Mouse (Mus musculus) forebrain, postnatal 0 days (tissue): ENCODE results near the gene Apon. TPM values are rescaled to one million over a fixed set of nuclear protein-coding genes. Genes with fewer than 3 reads are reported as not detected.
"Not testable (repeated sequence)": the region's sequence is repeated elsewhere in the genome, so short reads cannot be mapped to it uniquely, and the experiment has no call there.

Source experiments
- ATAC-seq: fragments of 200-750 bp; cut with Nextera tagmentation; 2 replicates; pipeline ENCODE4 v1.8.0; 2017; ENCODE audit warnings: mild to moderate bottlenecking, moderate library complexity
- DNase-seq: peaks from one replicate; pipeline ENCODE4 v3.0.0-alpha.2; 2015
- H3K27ac ChIP-seq: fragments of 300-500 bp; sonication (generic); 2 replicates; pipeline ENCODE4 v1.5.1; 2014; ENCODE audit warnings: low read depth, mild to moderate bottlenecking, antibody characterized with exemption, low read length, moderate library complexity, mixed read lengths
- H3K27me3 ChIP-seq: fragments of 300-500 bp; sonication (generic); 2 replicates; pipeline ENCODE4 v1.6.1; 2014; ENCODE audit warnings: mild to moderate bottlenecking, low read length, mixed read lengths; ENCODE audit not compliant: insufficient read depth
- H3K36me3 ChIP-seq: fragments of 300-500 bp; sonication (generic); 2 replicates; pipeline ENCODE4 v1.6.1; 2014; ENCODE audit warnings: mild to moderate bottlenecking, moderate library complexity; ENCODE audit not compliant: insufficient read depth
- H3K4me1 ChIP-seq: fragments of 300-500 bp; sonication (generic); 2 replicates; pipeline ENCODE4 v1.6.1; 2014; ENCODE audit warnings: antibody characterized with exemption; ENCODE audit not compliant: insufficient read depth
- H3K4me2 ChIP-seq: fragments of 300-500 bp; sonication (generic); 2 replicates; pipeline ENCODE4 v1.6.1; 2014; ENCODE audit warnings: low read depth, mild to moderate bottlenecking, moderate library complexity
- H3K4me3 ChIP-seq: fragments of 300-500 bp; sonication (generic); 2 replicates; pipeline ENCODE4 v1.5.1; 2014; ENCODE audit warnings: low read depth, low read length, mixed read lengths
- H3K9ac ChIP-seq: fragments of 300-500 bp; sonication (generic); 2 replicates; pipeline ENCODE4 v1.6.1; 2014; ENCODE audit warnings: mild to moderate bottlenecking
- H3K9me3 ChIP-seq: fragments of 300-500 bp; sonication (generic); 2 replicates; pipeline ENCODE4 v1.6.1; 2016; ENCODE audit warnings: low read length
- CTCF ChIP-seq: sonication (generic); IDR thresholded peaks from 2 replicates; pipeline ENCODE4 v1.5.1; 2016; ENCODE audit warnings: antibody characterized with exemption, control low read depth, low read depth
- WGBS: fragments of 180-500 bp; shearing (Covaris S2); extraction: QIAGEN DNeasy Blood & Tissue Kit; methylation state at CpG from one replicate; pipeline ENCODE4 v1.1.7; 2014; 5-methylcytosine and 5-hydroxymethylcytosine counted together
- polyA plus RNA-seq: library from polyadenylated mRNA; unstranded; fragments of >200 nt; fragmentation: Nextera tagmentation; extraction: Ambion mirVana; gene quantifications from 2 replicates; pipeline ENCODE4 v1.2.1, GENCODE M21; 2015
- total RNA-seq: library from RNA; depleted of rRNA; stranded (reverse); fragments of >200 nt; gene quantifications from 2 replicates; pipeline ENCODE4 v1.2.3, GENCODE M21; 2014

Gene Apon
- total and polyA plus RNA-seq, 2 experiments from 2014 or later: not detected

GRCm38 (mm10) chr10:128263393-128264310, 9.8 kb downstream of the Apon start:
- Histone ChIP-seq H3K36me3 (no peaks in the 10 kb centered on the region), H3K4me2 (no peak overlapping the region), H3K4me1 (no peaks in the 10 kb centered on the region), H3K27ac (no peak overlapping the region), H3K9ac (no peak overlapping the region), H3K27me3 (no peaks in the 10 kb centered on the region), H3K9me3 (no peaks in the 10 kb centered on the region), H3K4me3 (no peak overlapping the region)
- DNase-seq: no peak
- 75% methylated on average over 6 of the region's 6 CpGs for WGBS
- no peak for TF ChIP-seq CTCF
- no peak for ATAC-seq

GRCm38 (mm10) chr10:128268371-128268770, 14.5 kb downstream of the Apon start, which contains the start of gene Apof:
Gene Apof (plus strand): TSS chr10:128268671.
- H3K4me1 ChIP-seq: 0 out of 2 replicates have a peak, but pooled peaks cover 4% of the 10 kb centered on the region
- ATAC-seq: no peak
- H3K36me3 ChIP-seq: no peaks in the 10 kb centered on the region
- no peak for TF ChIP-seq CTCF
- H3K4me2 ChIP-seq: no peak within 1 kb of the TSS
- no peak within 1 kb of the TSS for H3K27ac ChIP-seq
- 86% methylated on average over 6 of the region's 6 CpGs for WGBS
- H3K27me3 ChIP-seq: no peaks in the 10 kb centered on the region
- H3K4me3 ChIP-seq: no peak within 1 kb of the TSS
- no peak for DNase-seq
- H3K9ac ChIP-seq: no peak within 1 kb of the TSS
- no peaks in the 10 kb centered on the region for H3K9me3 ChIP-seq

DNA sequence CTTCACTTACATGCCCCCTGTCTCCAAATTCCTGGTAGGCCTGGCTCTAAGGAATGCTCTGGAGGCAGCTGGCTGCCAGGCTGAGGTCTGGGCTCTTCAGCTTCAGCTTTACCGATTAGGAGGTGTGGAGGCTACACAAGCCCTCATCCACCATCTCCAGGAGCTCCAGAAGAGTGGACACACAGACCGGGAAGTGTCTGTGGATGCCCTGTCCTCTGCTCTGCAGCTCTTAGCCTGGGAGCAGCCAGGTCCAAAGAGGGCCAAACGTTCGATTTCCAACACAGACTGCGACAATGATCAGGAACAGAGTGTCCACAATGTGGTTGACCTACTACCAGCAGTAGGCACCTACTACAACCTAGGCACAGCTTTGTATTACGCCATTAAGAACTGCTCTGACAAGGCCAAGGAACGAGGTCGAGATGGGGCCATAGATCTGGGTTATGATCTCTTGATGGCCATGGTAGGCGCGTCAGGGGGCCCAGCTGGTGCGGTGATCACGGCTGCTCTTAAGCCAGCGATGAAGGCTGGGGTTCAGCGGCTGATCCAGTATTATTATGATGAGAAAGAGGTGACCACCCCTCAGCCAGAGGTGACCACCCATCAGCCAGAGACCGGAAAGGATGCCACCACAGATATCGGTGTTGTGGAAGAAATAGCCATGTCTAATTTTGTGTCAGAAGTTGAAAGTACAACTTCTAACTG, 15.5 kb downstream of the Apon start:
- no peaks in the 10 kb centered on the region for H3K36me3 ChIP-seq
- ATAC-seq (no peak), DNase-seq (no peak)
- no peak for TF ChIP-seq CTCF
- H3K4me2 ChIP-seq: no peak overlapping the region
- no peaks in the 10 kb centered on the region for H3K27me3 ChIP-seq
- no peak overlapping the region for H3K9ac ChIP-seq
- H3K4me1 ChIP-seq: 0 out of 2 replicates have a peak, but pooled peaks cover 4% of the 10 kb centered on the region
- no peak overlapping the region for H3K4me3 ChIP-seq
- no peak overlapping the region for H3K27ac ChIP-seq
- no peaks in the 10 kb centered on the region for H3K9me3 ChIP-seq
- 89% methylated on average over 16 of the region's 16 CpGs for WGBS

DNA sequence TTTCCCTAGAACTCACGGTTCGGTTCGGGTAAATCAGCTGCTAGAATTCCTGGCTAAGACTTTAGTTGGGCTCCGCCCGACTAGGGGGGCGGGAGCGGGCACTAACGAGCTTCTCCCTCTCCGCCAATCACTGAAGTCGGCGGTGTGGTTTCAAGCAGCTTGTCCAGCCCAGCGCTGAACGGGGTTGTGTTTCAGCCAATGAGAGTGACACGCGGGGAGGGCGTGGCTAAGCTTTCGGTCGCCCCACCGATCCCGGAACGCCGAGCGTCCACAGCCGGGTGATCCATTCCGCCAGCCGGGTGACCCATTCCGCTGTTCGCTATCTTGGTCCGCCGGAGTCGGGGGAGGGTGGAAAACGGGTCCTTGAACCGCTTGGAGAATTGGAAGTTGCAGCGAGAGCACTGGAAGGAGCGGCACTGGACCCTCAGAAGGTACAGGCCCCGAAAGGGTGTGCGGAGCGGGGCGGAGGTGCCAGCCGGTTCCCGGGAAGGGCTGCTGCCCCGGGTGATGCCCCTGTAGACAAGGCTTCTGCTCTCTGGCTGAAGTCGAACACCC, 16.5 kb downstream of the Apon start, which contains the start of gene Stat2:
TSS of gene Stat2 (plus strand) at position 273 of the 555 bp plus-strand sequence.
- peak within 1 kb of the TSS; percentile 52 for H3K4me2 ChIP-seq
- H3K9ac ChIP-seq: peak within 1 kb of the TSS; percentile 65
- peak within 1 kb of the TSS; percentile 75 for H3K4me3 ChIP-seq
- no peaks in the 10 kb centered on the region for H3K27me3 ChIP-seq
- WGBS: under 1% methylated on average over 43 of the region's 43 CpGs
- peak; percentile 99 for ATAC-seq
- 0 out of 2 replicates have a peak, but pooled peaks cover 4% of the 10 kb centered on the region for H3K4me1 ChIP-seq
- no peak for TF ChIP-seq CTCF
- no peaks in the 10 kb centered on the region for H3K36me3 ChIP-seq
- peak; percentile 96 for DNase-seq
- H3K9me3 ChIP-seq: no peaks in the 10 kb centered on the region
- peak within 1 kb of the TSS; percentile 79 for H3K27ac ChIP-seq

DNA sequence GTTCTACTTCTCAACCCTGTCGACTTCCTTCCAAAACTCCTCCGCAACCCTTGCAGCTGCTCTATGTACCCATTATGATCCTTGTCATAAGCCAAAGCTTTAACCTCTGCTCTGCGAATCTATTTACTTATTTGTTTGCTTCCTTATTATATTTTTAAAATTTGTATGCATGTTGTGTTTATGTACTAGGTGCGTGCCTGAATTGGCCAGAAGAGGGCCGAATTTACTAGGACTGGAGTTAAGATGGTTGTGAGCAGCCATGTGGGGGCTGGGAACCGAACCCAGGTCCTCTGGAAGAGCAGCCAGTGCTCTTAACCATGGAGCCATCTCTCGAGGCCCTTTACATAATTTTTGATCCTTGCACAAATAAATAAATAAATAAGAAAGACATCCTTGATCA, 17.0 kb downstream of the Apon start:
- no peaks in the 10 kb centered on the region for H3K36me3 ChIP-seq
- H3K4me3 ChIP-seq: peak overlapping the region; percentile 75
- no peaks in the 10 kb centered on the region for H3K9me3 ChIP-seq
- no peaks in the 10 kb centered on the region for H3K27me3 ChIP-seq
- H3K4me2 ChIP-seq: peak overlapping the region; percentile 52
- no peak for ATAC-seq
- no peak for DNase-seq
- 40% methylated on average over 7 of the region's 7 CpGs for WGBS
- H3K9ac ChIP-seq: peak overlapping the region; percentile 65
- H3K27ac ChIP-seq: peak overlapping the region; percentile 79
- TF ChIP-seq CTCF: no peak
- H3K4me1 ChIP-seq: 0 out of 2 replicates have a peak, but pooled peaks cover 4% of the 10 kb centered on the region

GRCm38 (mm10) chr10:128271883-128272282, 18.0 kb downstream of the Apon start:
- Histone ChIP-seq H3K9ac (no peak overlapping the region), H3K9me3 (no peaks in the 10 kb centered on the region), H3K4me2 (no peak overlapping the region), H3K4me3 (no peak overlapping the region), H3K27ac (no peak overlapping the region), H3K27me3 (no peaks in the 10 kb centered on the region), H3K36me3 (peaks cover 6% of the 10 kb centered on the region; the same call in 1 of the 2 replicates), H3K4me1 (0 out of 2 replicates have a peak, but pooled peaks cover 4% of the 10 kb centered on the region)
- 66% methylated on average over 2 of the region's 2 CpGs for WGBS
- DNase-seq (no peak), ATAC-seq (no peak)
- peak; percentile 25; the same call in 1 of the 2 replicates for TF ChIP-seq CTCF

DNA sequence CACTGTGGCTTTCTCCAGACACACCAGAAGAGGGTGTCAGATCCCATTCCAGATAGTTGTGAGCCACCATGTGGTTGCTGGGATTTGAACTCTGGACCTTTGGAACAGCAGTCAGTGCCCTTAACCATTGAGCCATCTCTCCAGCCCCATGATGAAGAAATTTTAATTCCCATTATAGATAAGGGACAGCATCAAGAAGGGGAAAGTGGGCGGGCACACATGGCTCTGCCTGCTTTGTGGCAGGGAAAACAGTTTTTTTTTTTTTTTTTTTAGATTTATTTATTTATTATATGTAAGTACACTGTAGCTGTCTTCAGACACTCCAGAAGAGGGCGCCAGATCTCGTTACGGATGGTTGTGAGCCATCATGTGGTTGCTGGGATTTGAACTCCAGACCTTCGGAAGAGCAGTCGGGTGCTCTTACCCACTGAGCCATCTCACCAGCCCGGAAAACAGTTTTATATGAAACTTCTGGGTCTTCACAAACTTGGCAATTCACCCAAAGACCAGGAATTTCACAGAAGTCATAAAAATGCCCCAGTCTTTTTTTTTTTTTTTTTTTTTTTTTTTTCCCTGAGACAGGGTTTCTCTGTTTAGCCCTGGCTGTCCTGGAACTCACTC, 19.0 kb downstream of the Apon start:
- H3K27ac ChIP-seq, ATAC-seq, H3K4me3 ChIP-seq, H3K4me1 ChIP-seq, H3K9ac ChIP-seq, H3K4me2 ChIP-seq, DNase-seq, H3K27me3 ChIP-seq, H3K9me3 ChIP-seq: not testable (repeated sequence)
- H3K36me3 ChIP-seq: peaks cover 12% of the 10 kb centered on the region; the same call in 1 of the 2 replicates
- WGBS: 93% methylated on average over 4 of the region's 7 CpGs

GRCm38 (mm10) chr10:128275374-128275773, 21.5 kb downstream of the Apon start:
- 91% methylated on average over 1 of the region's 1 CpGs for WGBS
- H3K4me3 ChIP-seq, H3K9ac ChIP-seq, H3K27me3 ChIP-seq, ATAC-seq, H3K4me2 ChIP-seq, DNase-seq, H3K27ac ChIP-seq, H3K9me3 ChIP-seq, H3K4me1 ChIP-seq: not testable (repeated sequence)
- peaks cover 26% of the 10 kb centered on the region for H3K36me3 ChIP-seq
